Mouse (Mus musculus): ENCODE results near the gene Acadvl.

The Acadvl gene

DNA sequence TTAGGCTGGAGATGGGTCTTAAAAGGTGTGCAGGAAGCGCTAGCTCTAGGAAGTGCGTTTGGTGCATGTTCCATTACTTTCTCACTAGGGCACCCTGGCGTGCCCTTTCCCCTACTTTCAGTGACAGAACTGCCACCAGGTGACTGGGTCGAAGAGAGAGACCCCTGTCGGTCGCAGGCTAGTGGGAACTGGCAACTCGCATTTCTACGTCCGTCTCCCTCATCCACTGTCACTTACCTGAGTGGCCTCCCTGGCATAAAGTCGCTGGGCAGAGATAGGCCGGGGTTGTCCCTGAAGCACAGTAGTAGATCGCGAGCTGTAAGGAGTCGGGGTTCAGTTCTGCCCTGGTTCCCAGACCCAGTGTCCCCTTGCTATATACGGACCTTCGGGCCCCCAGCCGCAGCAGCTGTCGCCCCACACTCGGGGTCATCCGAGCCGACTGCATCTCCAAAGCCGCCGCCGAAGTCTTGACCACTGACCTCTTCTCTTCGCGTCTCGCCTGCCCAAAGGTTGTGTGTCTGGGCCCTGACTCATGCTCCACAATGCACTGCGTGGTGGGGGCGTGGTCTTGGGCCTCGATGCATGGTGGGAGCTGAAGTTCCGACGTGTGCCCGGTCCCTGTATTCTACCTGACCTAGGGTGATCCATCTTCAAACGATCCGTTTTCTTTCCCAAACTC is at the start of gene Acadvl:
Gene Acadvl, minus strand, starts transcription at position 532 of the 679 bp plus-strand sequence.
- peak; percentile 95 for DNase-seq

DNA sequence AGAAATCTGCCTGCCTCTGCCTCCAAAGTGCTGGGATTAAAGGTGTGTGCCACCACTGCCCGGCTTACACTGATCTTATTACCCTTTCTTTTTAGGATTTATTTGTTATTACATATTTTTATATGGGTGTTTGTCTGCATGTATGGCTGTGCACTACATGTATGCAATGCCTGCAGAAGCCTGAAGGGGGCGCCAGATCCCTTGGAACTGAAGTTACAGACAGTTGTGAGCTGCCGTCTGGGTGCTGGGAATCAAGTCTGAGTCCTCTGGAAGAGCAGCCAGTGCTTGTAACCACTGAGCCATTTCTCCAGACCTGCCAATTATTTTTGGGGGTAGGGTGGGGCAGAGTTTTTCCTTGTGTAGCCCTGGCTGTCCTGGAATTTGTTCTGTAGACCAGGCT is 47.8 kb upstream of the Acadvl start:
- DNase-seq, result no peak

DNA sequence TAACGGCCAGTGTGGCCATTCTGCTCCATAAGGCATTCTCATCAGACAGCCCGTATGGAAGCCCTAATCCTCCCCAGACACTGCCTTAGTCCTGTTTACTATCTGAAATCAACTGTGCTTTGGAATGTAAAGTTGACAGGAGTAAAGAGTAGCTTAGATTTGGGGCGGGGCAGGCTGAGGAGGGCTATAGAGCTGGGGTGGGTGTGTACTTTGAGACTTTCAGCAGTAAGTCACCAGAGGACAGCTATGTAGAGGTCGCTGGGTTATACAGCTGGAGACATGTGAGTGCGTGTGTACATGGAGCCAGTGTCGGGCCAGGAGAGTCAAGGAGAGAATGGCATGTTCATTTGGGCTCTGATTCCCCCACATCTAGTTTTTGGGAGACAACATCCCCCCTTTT is 44.7 kb upstream of the Acadvl start:
- no peak for DNase-seq

DNA sequence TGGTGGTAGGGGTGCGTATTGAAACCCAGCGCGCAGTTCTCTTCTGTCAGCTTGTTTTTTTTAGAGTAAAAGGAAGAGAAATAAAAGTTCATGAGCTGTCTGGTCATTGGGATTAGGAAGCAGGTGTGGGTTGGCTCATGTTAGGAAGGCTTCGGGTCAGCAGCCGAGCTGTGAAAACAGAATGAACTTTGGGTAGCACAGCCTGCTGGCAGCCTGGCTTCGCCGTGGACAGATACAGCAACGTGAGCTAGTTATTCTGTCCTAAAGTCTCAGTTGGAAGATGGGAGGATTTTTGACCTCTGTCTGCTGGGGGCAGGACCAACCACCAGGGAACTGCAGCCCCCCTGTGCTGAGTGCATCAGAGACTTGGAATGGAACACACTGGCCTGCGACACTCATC is 42.6 kb upstream of the Acadvl start:
- peak; percentile 80 for DNase-seq

DNA sequence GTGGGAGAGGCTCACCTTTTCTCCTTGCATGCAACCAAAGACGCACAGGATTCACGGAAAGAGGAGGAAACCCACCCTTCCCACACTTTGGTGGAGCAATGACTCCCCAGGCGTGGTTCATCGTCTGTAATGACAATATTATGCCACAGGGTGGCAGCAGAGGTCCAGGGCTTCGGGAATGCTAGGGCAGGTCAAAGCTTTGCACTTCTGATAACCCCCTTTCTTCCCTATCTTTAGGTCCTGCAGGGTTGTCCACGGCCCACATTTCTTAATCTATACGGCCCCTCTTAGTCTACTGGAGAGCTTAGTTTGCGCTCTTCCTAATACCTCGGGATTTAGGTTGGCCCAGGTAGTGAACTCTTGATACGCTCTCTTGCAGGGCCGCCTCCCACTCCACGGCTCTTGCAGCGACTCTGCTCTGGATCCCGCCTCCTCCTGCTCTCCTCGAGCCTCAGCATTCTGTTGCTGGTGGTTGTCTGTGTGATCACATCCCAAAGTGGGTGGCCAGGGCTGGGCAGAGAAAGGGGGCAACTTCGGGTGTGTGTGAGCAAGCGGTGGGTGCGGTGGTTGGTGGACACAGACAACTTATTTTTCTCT is 40.5 kb upstream of the Acadvl start:
- peak; percentile 77 for DNase-seq

GRCm38 (mm10) chr11:70053898-70054570 is 38.8 kb upstream of the Acadvl start, which contains the start of gene Asgr1:
TSS of gene Asgr1 (plus strand) at chr11:70054085.
- DNase-seq, result peak; percentile 42

- DNase-seq, result no peak
Measured at GRCm38 (mm10) chr11:70053156-70053555, 37.9 kb upstream of the Acadvl start.

GRCm38 (mm10) chr11:70049816-70050215 is 34.6 kb upstream of the Acadvl start:
- DNase-seq, result no peak

GRCm38 (mm10) chr11:70049366-70049765 is 34.2 kb upstream of the Acadvl start:
- DNase-seq, result no peak

- DNase-seq, result no peak
Measured at GRCm38 (mm10) chr11:70045435-70045834, 30.2 kb upstream of the Acadvl start.

GRCm38 (mm10) chr11:70043665-70044064 is 28.5 kb upstream of the Acadvl start:
- DNase-seq, result no peak

DNA sequence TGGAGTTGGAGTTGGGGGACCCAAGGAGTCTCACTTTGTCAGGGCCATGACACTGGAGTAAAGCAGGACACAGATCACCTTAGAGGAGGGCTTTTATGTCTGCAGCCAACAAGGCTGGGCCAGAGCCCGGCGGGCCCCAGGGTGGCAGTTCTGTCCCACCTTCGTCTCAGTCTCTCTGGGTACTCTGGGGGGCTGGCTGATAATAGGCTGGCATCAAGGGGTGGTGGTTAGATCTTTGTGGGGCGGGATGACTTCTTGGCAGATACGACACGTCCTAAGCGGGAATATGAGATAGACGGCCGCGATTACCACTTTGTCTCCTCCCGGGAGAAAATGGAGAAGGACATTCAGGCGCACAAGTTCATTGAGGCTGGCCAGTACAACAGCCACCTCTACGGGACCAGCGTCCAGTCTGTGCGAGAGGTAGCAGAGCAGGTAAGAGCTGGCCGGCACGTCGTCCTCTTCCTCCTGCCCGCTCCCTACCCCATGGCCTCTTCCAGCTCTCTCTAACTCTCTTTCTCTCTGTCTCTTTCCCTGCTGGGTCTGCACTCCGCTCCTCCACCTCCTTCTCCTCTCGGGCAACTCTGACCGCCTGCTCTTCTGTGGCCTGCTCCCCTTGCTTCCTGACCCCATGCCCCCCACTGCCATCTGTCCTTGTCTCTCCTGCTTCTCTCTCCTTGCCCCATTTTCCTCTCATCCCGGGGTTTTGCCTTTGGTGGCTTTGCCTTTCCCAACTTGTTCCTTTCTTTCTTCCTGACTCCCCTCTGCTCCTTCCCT is 27.3 kb upstream of the Acadvl start:
- DNase-seq, result no peak

DNA sequence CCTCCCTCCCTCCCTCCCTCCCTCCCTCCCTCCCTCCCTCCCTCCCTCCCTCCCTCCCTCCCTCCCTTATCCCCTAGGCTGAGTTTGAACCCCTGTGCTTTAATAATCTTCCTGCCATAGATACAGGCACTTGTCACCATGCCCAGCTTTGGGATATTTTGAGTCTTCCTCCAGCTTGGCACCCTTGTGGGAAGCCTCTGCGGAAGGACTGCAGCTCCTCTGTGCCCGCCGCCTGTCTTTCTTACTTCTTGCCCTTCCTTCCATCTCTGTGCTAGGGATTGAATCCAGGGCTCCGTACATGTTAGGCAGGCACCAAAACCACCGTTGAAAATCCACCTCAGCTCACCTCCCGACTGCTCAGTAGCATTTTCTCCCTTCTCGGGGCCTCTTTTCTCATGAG is 25.0 kb upstream of the Acadvl start:
- no peak for DNase-seq

DNA sequence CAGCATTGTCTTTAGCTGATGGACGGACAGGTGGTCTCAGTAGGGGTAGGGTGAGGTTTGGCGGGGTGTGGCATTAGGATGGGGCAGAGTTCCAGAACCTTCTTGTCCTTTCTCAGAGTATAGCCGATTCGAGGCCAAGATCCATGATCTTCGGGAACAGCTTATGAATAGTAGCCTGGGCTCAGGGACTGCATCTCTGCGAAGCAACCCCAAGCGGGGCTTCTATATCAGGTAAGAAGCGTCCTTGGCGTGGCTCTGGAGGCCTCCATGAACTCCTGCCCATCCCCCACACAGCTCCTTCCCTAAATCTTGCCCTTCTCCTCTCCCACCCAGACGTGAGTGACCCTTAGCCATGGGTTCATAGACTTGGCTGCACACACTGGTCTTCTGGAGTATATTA is 24.4 kb upstream of the Acadvl start:
- no peak for DNase-seq

DNA sequence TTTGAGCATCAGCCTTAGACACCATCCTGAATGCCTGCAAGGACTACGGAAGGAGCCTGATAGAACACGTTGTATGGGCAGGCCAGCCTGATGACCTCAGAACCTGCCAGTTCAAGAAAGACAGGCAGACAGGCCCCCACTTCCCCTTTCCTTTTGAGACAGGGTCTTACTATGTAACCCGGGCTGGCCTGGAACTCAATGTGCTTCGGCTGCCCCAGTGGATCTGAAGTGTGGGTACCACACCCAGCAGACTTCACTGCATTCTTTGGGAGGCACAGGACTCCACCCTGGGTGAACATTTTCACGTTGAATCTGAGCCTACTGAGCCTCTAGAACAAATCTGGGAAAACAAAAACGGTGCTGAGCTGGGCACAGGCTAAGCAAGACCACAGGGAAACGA is 23.0 kb upstream of the Acadvl start:
- DNase-seq, result no peak

- no peak for DNase-seq
Measured at GRCm38 (mm10) chr11:70031321-70031670, 16.1 kb upstream of the Acadvl start.

GRCm38 (mm10) chr11:70030651-70031320 is 15.6 kb upstream of the Acadvl start:
- no peak for DNase-seq

- no peak for DNase-seq
Measured at GRCm38 (mm10) chr11:70029829-70030550, 14.8 kb upstream of the Acadvl start.

DNA sequence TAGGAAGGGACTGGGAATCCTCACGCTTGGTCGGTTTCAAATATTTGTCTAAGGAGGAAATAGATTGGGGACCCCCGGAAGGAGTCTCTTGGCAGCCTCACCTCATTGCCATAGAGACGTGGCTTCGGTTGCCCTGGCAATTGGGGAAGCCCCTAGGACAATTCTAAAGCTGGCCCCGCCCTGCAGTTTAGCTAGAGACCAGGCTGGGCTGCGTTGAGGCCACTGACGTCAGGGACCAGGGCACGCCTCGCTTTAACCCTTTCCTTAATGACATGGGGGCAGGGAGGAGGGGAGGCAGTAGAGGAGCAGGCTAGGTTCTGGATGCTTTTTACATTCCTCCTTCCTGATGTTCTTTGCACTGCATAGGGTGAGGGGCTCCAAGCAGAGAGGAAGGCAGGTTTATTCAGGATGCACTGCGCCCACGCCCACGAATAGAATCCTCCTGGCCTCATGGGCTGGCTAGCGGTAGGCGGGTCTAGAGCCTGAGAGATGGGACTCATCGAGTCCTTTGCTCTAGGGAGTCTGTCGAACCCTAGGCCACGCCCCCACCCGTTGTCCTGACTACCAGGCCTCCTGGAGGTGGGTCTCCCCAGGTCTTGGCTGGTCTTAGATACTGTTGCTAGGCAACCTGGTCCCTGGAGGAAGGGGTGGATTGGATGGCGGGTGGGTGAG is 14.1 kb upstream of the Acadvl start:
- DNase-seq, result no peak

DNA sequence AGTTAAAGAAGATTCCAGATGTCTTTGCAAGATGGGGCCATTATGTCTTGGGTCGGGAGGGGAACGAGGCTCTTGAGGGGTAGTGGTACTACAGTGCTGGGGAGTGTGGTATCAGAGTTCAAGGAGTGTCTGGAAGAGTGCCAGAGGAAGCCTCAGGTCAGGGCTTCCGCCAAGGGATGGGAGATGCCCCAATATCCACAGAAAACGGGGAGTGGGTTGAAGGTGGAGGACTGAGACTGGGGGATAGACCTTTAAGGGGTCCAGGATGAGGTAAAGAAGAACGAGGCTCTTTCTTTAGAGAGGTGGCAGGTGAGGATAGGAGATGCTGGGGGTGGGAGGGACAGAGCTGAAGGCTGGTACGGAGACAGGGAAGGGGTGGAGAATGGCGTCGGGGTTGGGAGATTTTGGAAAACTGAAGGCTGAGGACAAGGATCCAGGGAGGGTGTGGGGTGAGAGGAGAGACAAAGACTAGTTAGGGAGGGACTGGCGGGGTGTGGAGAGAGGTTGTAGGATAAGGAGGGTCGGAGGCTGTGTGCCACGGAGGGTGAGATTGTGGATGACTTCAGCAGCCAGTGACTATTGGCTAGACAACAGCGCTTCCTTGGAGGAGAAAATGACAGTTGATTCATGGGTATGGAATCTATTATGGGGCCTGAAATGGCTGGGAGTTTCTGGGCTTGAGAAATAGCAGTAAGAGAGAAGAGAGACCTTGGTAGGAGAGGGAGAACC is 13.4 kb upstream of the Acadvl start:
- DNase-seq, result no peak

DNA sequence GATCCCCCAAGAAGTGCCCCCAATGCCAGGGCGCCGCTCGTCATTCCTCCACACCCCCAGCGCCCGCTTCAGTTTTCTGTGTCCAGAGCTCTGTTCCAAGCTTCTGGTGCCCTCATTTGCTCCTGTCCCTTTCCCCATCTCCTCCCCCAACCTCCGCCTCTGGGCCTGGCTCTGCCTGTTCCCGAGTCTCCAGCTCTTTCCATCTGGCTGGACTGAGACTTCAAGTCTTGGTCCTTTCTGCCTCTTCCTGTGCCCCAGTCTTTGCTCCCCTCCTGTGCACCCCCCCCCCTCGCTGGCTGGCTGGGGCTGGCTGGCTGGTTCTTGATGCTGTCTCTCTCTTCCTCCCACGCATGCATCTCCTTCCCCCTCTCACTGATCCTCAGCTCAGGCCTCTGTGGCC is 12.2 kb upstream of the Acadvl start:
- no peak for DNase-seq

Measured in kidney, adult 9 months (tissue).